Mouse (Mus musculus) lung, adult 2 months (tissue): Measurements from ENCODE around the gene B230217C12Rik.

Experiments used
- CTCF ChIP-seq: fragments of 200-500 bp; IDR thresholded peaks from 2 replicates; pipeline ENCODE4 v1.5.1; 2011; ENCODE audit warnings: mild to moderate bottlenecking, low read length, control low read depth; ENCODE audit not compliant: insufficient read depth
- POLR2A ChIP-seq: fragments of 200-500 bp; IDR thresholded peaks from 2 replicates; pipeline ENCODE4 v1.6.1; 2011; ENCODE audit warnings: low read depth, mild to moderate bottlenecking, control low read depth, low read length, borderline replicate concordance; ENCODE audit errors: extremely low read depth

DNA sequence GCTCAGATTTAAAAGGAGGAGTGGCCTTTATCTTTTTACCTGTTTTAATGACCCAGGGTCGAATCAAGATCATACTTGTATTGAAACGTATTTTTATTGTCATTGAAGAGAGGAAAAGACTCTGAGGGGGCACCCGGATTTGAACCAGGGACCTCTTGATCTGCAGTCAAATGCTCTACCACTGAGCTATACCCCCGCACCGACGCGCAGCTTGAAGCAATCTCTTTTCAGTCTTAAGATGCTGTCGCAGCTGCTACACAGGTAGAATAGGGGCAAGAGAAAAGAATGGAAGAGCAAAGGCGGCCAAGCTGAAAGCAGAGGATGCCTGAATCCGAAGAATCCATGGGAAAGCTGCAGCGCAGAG lies 41.8 kb upstream of the B230217C12Rik start, which contains the start of gene Lasp1:
- TF ChIP-seq CTCF (no peak), POLR2A (no peak)
